Mouse (Mus musculus) liver, postnatal 0 days (tissue): Measurements from ENCODE around the gene Xrcc6. TPM values are rescaled to one million over a fixed set of nuclear protein-coding genes. Genes with fewer than 3 reads are reported as not detected.

Experiments used
- ATAC-seq: fragments of 200-750 bp; cut with Nextera tagmentation; 2 replicates; pipeline ENCODE4 v1.8.0; 2017; ENCODE audit warnings: mild to moderate bottlenecking, moderate library complexity
- DNase-seq: peaks from one replicate; pipeline ENCODE4 v3.0.0-alpha.2; 2016
- H3K27ac ChIP-seq: fragments of 300-500 bp; sonication (generic); 2 replicates; pipeline ENCODE4 v1.5.1; 2014; ENCODE audit warnings: antibody characterized with exemption, moderate library complexity, mild to moderate bottlenecking, low read depth
- H3K27me3 ChIP-seq: fragments of 300-500 bp; sonication (generic); 2 replicates; pipeline ENCODE4 v1.6.1; 2014; ENCODE audit warnings: low read length, control low read depth, mixed read lengths; ENCODE audit not compliant: insufficient read depth
- H3K36me3 ChIP-seq: fragments of 300-500 bp; sonication (generic); replicated peaks from 2 replicates; pipeline ENCODE4 v1.6.1; 2014; ENCODE audit warnings: mild to moderate bottlenecking, control low read depth, low read length, moderate library complexity, mixed read lengths; ENCODE audit not compliant: insufficient read depth
- H3K4me1 ChIP-seq: fragments of 300-500 bp; sonication (generic); 2 replicates; pipeline ENCODE4 v1.6.1; 2014; ENCODE audit warnings: antibody characterized with exemption, mild to moderate bottlenecking, control low read depth; ENCODE audit not compliant: insufficient read depth
- H3K4me2 ChIP-seq: fragments of 300-500 bp; sonication (generic); 2 replicates; pipeline ENCODE4 v1.6.1; 2014; ENCODE audit warnings: low read depth, mild to moderate bottlenecking, low read length, moderate library complexity, mixed read lengths
- H3K4me3 ChIP-seq: fragments of 300-500 bp; sonication (generic); 2 replicates; pipeline ENCODE4 v1.5.1; 2014; ENCODE audit warnings: low read depth, low read length
- H3K9ac ChIP-seq: fragments of 300-500 bp; sonication (generic); replicated peaks from 2 replicates; pipeline ENCODE4 v1.6.1; 2014; ENCODE audit warnings: mild to moderate bottlenecking, moderate library complexity
- H3K9me3 ChIP-seq: fragments of 300-500 bp; sonication (generic); 2 replicates; pipeline ENCODE4 v1.6.1; 2016; ENCODE audit warnings: mild to moderate bottlenecking, control low read depth, low read length, mixed read lengths
- CTCF ChIP-seq: sonication (generic); IDR thresholded peaks from 2 replicates; pipeline ENCODE4 v1.5.1; 2016; ENCODE audit warnings: antibody characterized with exemption, low read depth
- EP300 ChIP-seq: IDR thresholded peaks from 2 replicates; pipeline ENCODE4 v1.6.1; 2016; ENCODE audit warnings: antibody characterized with exemption, low read depth, mild to moderate bottlenecking
- WGBS: fragments of 180-500 bp; shearing (Covaris S2); extraction: QIAGEN DNeasy Blood & Tissue Kit; methylation state at CpG from one replicate; pipeline ENCODE4 v1.1.7; 2014; ENCODE audit not compliant: insufficient replicate concordance; 5-methylcytosine and 5-hydroxymethylcytosine counted together
- polyA plus RNA-seq: library from polyadenylated mRNA; unstranded; fragments of >200 nt; fragmentation: Nextera tagmentation; extraction: Ambion mirVana; gene quantifications from 2 replicates; pipeline ENCODE4 v1.2.1, GENCODE M21; 2015

Gene Xrcc6
- polyA plus RNA-seq, 1 experiment from 2014 or later = 27.8 TPM

- 64% methylated on average over 13 of the region's 13 CpGs for WGBS
- H3K9me3 ChIP-seq = no peaks in the 10 kb centered on the region
- H3K4me2 ChIP-seq = no peak overlapping the region
- H3K4me1 ChIP-seq = 0 out of 2 replicates have a peak, but pooled peaks cover 2% of the 10 kb centered on the region
- no peaks in the 10 kb centered on the region for H3K27me3 ChIP-seq
- TF ChIP-seq EP300 (no peak), CTCF (no peak)
- ATAC-seq (peak; percentile 23; the same call in 1 of the 2 replicates), DNase-seq (no peak)
- no peak overlapping the region for H3K9ac ChIP-seq
- no peak overlapping the region for H3K4me3 ChIP-seq
- no peak overlapping the region; the same call in 1 of the 2 replicates for H3K27ac ChIP-seq
- H3K36me3 ChIP-seq = peaks cover 44% of the 10 kb centered on the region
Observed at GRCm38 (mm10) chr15:82022535-82023088, 35.0 kb downstream of the Xrcc6 start.

DNA sequence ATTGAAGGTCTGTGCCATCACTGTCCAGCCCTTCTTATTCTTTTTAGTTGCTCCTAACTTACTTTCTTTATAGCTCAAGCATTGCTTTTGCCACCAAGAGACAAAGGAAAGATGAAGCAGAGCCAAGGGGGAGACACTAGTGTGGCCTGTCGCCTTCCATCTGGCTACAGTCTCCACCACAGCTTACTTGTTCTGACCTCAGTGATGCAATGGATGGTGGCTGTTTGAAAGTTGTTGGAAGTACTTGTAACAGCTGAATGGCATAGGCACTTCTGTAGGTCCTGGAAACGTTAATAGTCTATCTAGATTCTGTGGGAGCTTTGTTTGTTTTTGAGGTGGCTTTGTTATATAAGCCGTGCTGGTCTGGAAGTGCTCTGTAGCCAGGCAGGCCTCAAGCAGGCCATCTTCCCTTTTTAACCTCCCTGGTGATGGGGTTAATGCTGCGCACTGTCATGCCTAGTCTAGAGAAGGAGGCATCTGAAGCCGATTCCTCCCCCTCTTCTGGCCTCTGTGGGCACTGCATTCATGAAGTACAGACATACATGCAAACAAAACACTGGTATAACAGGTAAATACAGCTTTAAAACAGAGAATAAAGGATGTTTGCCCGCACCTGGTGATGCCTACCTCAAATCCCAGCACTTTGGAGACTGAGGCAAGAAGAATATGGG is 36.5 kb downstream of the Xrcc6 start:
- DNase-seq = no peak

GRCm38 (mm10) chr15:82027276-82027675 is 39.6 kb downstream of the Xrcc6 start:
- no peaks in the 10 kb centered on the region for H3K27me3 ChIP-seq
- ATAC-seq (0 out of 2 replicates have a peak, but pooled peaks have one; percentile 12), DNase-seq (no peak)
- WGBS = 79% methylated on average over 7 of the region's 7 CpGs
- TF ChIP-seq CTCF (no peak; the same call in 1 of the 2 replicates), EP300 (no peak)
- no peaks in the 10 kb centered on the region for H3K4me1 ChIP-seq
- H3K4me3 ChIP-seq = no peak overlapping the region
- no peak overlapping the region for H3K4me2 ChIP-seq
- H3K36me3 ChIP-seq = peaks cover 65% of the 10 kb centered on the region
- H3K9me3 ChIP-seq = no peaks in the 10 kb centered on the region
- H3K9ac ChIP-seq = no peak overlapping the region
- H3K27ac ChIP-seq = peak overlapping the region; percentile 71

More for the DNA sequence above, 36.5 kb downstream of the Xrcc6 start:
- no peak for ATAC-seq
- Histone ChIP-seq H3K4me3 (no peak overlapping the region), H3K27ac (no peak overlapping the region), H3K36me3 (peaks cover 51% of the 10 kb centered on the region), H3K9me3 (no peaks in the 10 kb centered on the region), H3K27me3 (no peaks in the 10 kb centered on the region), H3K9ac (no peak overlapping the region), H3K4me1 (no peaks in the 10 kb centered on the region), H3K4me2 (no peak overlapping the region)
- 71% methylated on average over 6 of the region's 6 CpGs for WGBS
- no peak for TF ChIP-seq CTCF
- TF ChIP-seq EP300 = no peak

- ATAC-seq (peak; percentile 71), DNase-seq (peak; percentile 29)
- no peak overlapping the region for H3K4me2 ChIP-seq
- peak; percentile 66 for TF ChIP-seq EP300
- TF ChIP-seq CTCF = no peak
- WGBS = 76% methylated on average over 7 of the region's 7 CpGs
- no peaks in the 10 kb centered on the region for H3K4me1 ChIP-seq
- H3K27ac ChIP-seq = peak overlapping the region; percentile 71
- no peaks in the 10 kb centered on the region for H3K27me3 ChIP-seq
- H3K9ac ChIP-seq = no peak overlapping the region
- peaks cover 65% of the 10 kb centered on the region for H3K36me3 ChIP-seq
- no peak overlapping the region for H3K4me3 ChIP-seq
- H3K9me3 ChIP-seq = no peaks in the 10 kb centered on the region
Observed at GRCm38 (mm10) chr15:82027726-82028125, 40.1 kb downstream of the Xrcc6 start.

GRCm38 (mm10) chr15:82032386-82032785 is 44.8 kb downstream of the Xrcc6 start:
- Histone ChIP-seq H3K36me3 (peaks cover 58% of the 10 kb centered on the region), H3K27ac (no peak overlapping the region), H3K27me3 (no peaks in the 10 kb centered on the region), H3K4me3 (no peak overlapping the region), H3K4me1 (no peaks in the 10 kb centered on the region), H3K4me2 (no peak overlapping the region), H3K9ac (no peak overlapping the region), H3K9me3 (no peaks in the 10 kb centered on the region)
- ATAC-seq = no peak
- TF ChIP-seq CTCF (no peak), EP300 (no peak)
- no peak for DNase-seq
- 83% methylated on average over 7 of the region's 7 CpGs for WGBS

DNA sequence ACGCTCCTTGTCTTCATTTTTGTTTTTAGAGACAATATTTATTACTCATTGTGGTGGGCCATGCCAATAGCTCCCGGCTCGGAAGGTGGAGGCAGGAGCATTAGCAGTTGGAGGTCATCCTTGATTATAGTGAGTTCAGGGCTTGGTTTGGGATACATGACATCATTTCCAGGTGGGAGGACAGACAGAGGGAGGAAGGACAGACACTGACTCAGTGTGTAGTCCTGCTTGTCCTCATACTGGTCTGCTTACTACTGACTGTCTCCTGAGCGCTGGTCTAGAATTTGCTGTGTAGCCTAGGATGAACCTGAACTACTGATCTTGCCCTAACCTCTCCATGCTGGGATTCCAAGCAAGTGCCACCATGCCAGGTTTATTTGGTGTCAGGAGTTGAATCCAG is 46.1 kb downstream of the Xrcc6 start, which contains the start of gene Desi1:
Gene Desi1 (minus strand): TSS at position 101 of the 400 bp plus-strand sequence.
- no peak for TF ChIP-seq CTCF
- no peak for TF ChIP-seq EP300
- ATAC-seq (no peak), DNase-seq (no peak)
- H3K27ac ChIP-seq = no peak within 1 kb of the TSS
- no peaks in the 10 kb centered on the region for H3K4me1 ChIP-seq
- H3K9me3 ChIP-seq = no peaks in the 10 kb centered on the region
- no peak within 1 kb of the TSS for H3K9ac ChIP-seq
- H3K36me3 ChIP-seq = peaks cover 61% of the 10 kb centered on the region
- H3K27me3 ChIP-seq = no peaks in the 10 kb centered on the region
- no peak within 1 kb of the TSS for H3K4me2 ChIP-seq
- no peak within 1 kb of the TSS for H3K4me3 ChIP-seq
- WGBS = 94% methylated on average over 4 of the region's 4 CpGs
